Mouse (Mus musculus): ENCODE data around the gene Plce1. TPM values are rescaled to one million over a fixed set of nuclear protein-coding genes. Genes with fewer than 3 reads are reported as not detected.

Plce1 gene
- total and polyA plus RNA-seq, 2 experiments from 2014 or later = 3.0 to 19.5 TPM

GRCm38 (mm10) chr19:38533230-38533629, 52.3 kb downstream of the Plce1 start:
- WGBS = 89% methylated on average over 5 of the region's 5 CpGs
- H3K4me3 ChIP-seq (ENCODE audit: low read depth, low read length) = no peak overlapping the region

GRCm38 (mm10) chr19:38539338-38539737, 58.4 kb downstream of the Plce1 start:
- WGBS = 50% methylated on average over 3 of the region's 3 CpGs
- no peak overlapping the region for H3K4me2 ChIP-seq (ENCODE audit: low read depth, low read length, poor library complexity, severe bottlenecking)
- no peak overlapping the region for H3K9ac ChIP-seq (replicated peaks; ENCODE audit: low read length, poor library complexity, severe bottlenecking)
- no peaks in the 10 kb centered on the region for H3K27me3 ChIP-seq (ENCODE audit: insufficient read depth, low read length)
- H3K4me3 ChIP-seq (ENCODE audit: low read depth, low read length) = no peak overlapping the region
- DNase-seq (ENCODE audit: low spot score) (no peak), ATAC-seq (ENCODE audit: low FRiP score) (no peak)
- H3K9me3 ChIP-seq (ENCODE audit: low read length) = no peaks in the 10 kb centered on the region
- TF ChIP-seq CTCF (IDR thresholded peaks at IDR 0.05) = no peak
- H3K27ac ChIP-seq (ENCODE audit: low read depth, low read length) = no peak overlapping the region
- H3K4me1 ChIP-seq (ENCODE audit: insufficient read depth, low read length) = no peaks in the 10 kb centered on the region
- no peaks in the 10 kb centered on the region for H3K36me3 ChIP-seq (ENCODE audit: insufficient read depth, low read length)

More at GRCm38 (mm10) chr19:38533230-38533629, 52.3 kb downstream of the Plce1 start:
- Histone ChIP-seq H3K9me3 (ENCODE audit: low read length) (no peaks in the 10 kb centered on the region), H3K4me1 (ENCODE audit: insufficient read depth, low read length) (no peaks in the 10 kb centered on the region), H3K36me3 (ENCODE audit: insufficient read depth, low read length) (no peaks in the 10 kb centered on the region), H3K4me2 (ENCODE audit: low read depth, low read length, poor library complexity, severe bottlenecking) (no peak overlapping the region), H3K27me3 (ENCODE audit: insufficient read depth, low read length) (no peaks in the 10 kb centered on the region), H3K9ac (replicated peaks; ENCODE audit: low read length, poor library complexity, severe bottlenecking) (no peak overlapping the region), H3K27ac (ENCODE audit: low read depth, low read length) (no peak overlapping the region)
- DNase-seq (ENCODE audit: low spot score) (no peak), ATAC-seq (ENCODE audit: low FRiP score) (no peak)
- TF ChIP-seq CTCF (IDR thresholded peaks at IDR 0.05) = no peak

GRCm38 (mm10) chr19:38540549-38540948, 59.6 kb downstream of the Plce1 start:
- TF ChIP-seq CTCF (IDR thresholded peaks at IDR 0.05) = no peak

GRCm38 (mm10) chr19:38549487-38550058, 68.7 kb downstream of the Plce1 start:
- no peaks in the 10 kb centered on the region for H3K36me3 ChIP-seq (ENCODE audit: insufficient read depth, low read length)
- ATAC-seq (ENCODE audit: low FRiP score) (no peak), DNase-seq (ENCODE audit: low spot score) (no peak)
- 78% methylated on average over 8 of the region's 8 CpGs for WGBS
- H3K4me2 ChIP-seq (ENCODE audit: low read depth, low read length, poor library complexity, severe bottlenecking) = no peak overlapping the region
- no peaks in the 10 kb centered on the region for H3K27me3 ChIP-seq (ENCODE audit: insufficient read depth, low read length)
- H3K9me3 ChIP-seq (ENCODE audit: low read length) = no peaks in the 10 kb centered on the region
- no peak overlapping the region for H3K27ac ChIP-seq (ENCODE audit: low read depth, low read length)
- H3K9ac ChIP-seq (replicated peaks; ENCODE audit: low read length, poor library complexity, severe bottlenecking) = no peak overlapping the region
- no peak overlapping the region for H3K4me3 ChIP-seq (ENCODE audit: low read depth, low read length)
- H3K4me1 ChIP-seq (ENCODE audit: insufficient read depth, low read length) = no peaks in the 10 kb centered on the region
- no peak for TF ChIP-seq CTCF (IDR thresholded peaks at IDR 0.05)

More at GRCm38 (mm10) chr19:38540549-38540948, 59.6 kb downstream of the Plce1 start:
- Histone ChIP-seq H3K4me1 (ENCODE audit: insufficient read depth, low read length) (no peaks in the 10 kb centered on the region), H3K9ac (replicated peaks; ENCODE audit: low read length, poor library complexity, severe bottlenecking) (no peak overlapping the region), H3K4me3 (ENCODE audit: low read depth, low read length) (no peak overlapping the region), H3K4me2 (ENCODE audit: low read depth, low read length, poor library complexity, severe bottlenecking) (no peak overlapping the region), H3K36me3 (ENCODE audit: insufficient read depth, low read length) (no peaks in the 10 kb centered on the region), H3K27me3 (ENCODE audit: insufficient read depth, low read length) (no peaks in the 10 kb centered on the region), H3K27ac (ENCODE audit: low read depth, low read length) (no peak overlapping the region), H3K9me3 (ENCODE audit: low read length) (no peaks in the 10 kb centered on the region)
- ATAC-seq (ENCODE audit: low FRiP score) (no peak), DNase-seq (ENCODE audit: low spot score) (no peak)
- 87% methylated on average over 3 of the region's 3 CpGs for WGBS

- H3K9ac ChIP-seq (replicated peaks; ENCODE audit: low read length, poor library complexity, severe bottlenecking) = no peak overlapping the region
- H3K4me1 ChIP-seq (ENCODE audit: insufficient read depth, low read length) = no peaks in the 10 kb centered on the region
- H3K9me3 ChIP-seq (ENCODE audit: low read length) = no peaks in the 10 kb centered on the region
- WGBS = 71% methylated on average over 2 of the region's 2 CpGs
- H3K27ac ChIP-seq (ENCODE audit: low read depth, low read length) = no peak overlapping the region
- no peak overlapping the region for H3K4me3 ChIP-seq (ENCODE audit: low read depth, low read length)
- no peak for ATAC-seq (ENCODE audit: low FRiP score)
- no peak for TF ChIP-seq CTCF (IDR thresholded peaks at IDR 0.05)
- no peak for DNase-seq (ENCODE audit: low spot score)
- H3K4me2 ChIP-seq (ENCODE audit: low read depth, low read length, poor library complexity, severe bottlenecking) = no peak overlapping the region
- H3K27me3 ChIP-seq (ENCODE audit: insufficient read depth, low read length) = no peaks in the 10 kb centered on the region
- no peaks in the 10 kb centered on the region for H3K36me3 ChIP-seq (ENCODE audit: insufficient read depth, low read length)
Measured at GRCm38 (mm10) chr19:38553551-38553950, 72.6 kb downstream of the Plce1 start.

- no peak for ATAC-seq (ENCODE audit: low FRiP score)
- Histone ChIP-seq H3K4me2 (ENCODE audit: low read depth, low read length, poor library complexity, severe bottlenecking) (no peak overlapping the region), H3K4me1 (ENCODE audit: insufficient read depth, low read length) (no peaks in the 10 kb centered on the region), H3K9me3 (ENCODE audit: low read length) (no peaks in the 10 kb centered on the region), H3K4me3 (ENCODE audit: low read depth, low read length) (no peak overlapping the region), H3K27me3 (ENCODE audit: insufficient read depth, low read length) (no peaks in the 10 kb centered on the region), H3K27ac (ENCODE audit: low read depth, low read length) (no peak overlapping the region), H3K9ac (replicated peaks; ENCODE audit: low read length, poor library complexity, severe bottlenecking) (no peak overlapping the region), H3K36me3 (ENCODE audit: insufficient read depth, low read length) (no peaks in the 10 kb centered on the region)
- DNase-seq (ENCODE audit: low spot score) = no peak
- 82% methylated on average over 3 of the region's 3 CpGs for WGBS
- TF ChIP-seq CTCF (IDR thresholded peaks at IDR 0.05) = no peak
Measured at GRCm38 (mm10) chr19:38555399-38555798, 74.5 kb downstream of the Plce1 start.
